ENCODE assay signal across 7 mouse cellular contexts in the genomic region with DNA sequence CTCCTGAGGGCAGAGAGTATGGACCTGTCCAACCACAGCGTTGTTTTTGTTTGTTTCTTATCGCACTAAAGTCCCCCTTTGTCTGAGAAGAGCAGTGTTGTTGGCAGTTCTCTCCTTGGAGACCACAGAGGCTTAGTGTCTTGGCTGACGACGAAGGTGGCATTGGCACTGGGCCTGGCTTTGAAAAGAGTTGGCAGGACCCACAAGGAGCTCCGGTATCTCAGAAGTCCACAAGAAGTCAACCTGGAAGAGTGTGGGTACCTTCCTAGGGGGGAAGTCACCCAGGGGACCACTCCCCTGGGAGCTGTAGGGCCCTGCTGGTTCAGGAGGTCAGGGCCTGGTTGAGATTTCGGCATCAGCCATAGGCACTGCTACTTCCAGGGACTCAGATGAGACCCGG.
"Had no signal": no experiment of that assay in that cellular context is flagged by ENCODE, and none has a peak within 500 bp of the region (broad histone marks: within the 10 kb centered on the region; RNA-seq: fewer than 3 reads in every experiment).

No protein-coding gene starts in this region.

- DNase-seq: kidney, adult 18-20 months; kidney, postnatal 10 days; kidney, postnatal 4 days; liver; lung, embryonic 14.5 days; thymus, adult 2 months; thymus, postnatal 25 days had no signal
